Mouse (Mus musculus) lung, embryonic 14.5 days (tissue): Measurements from ENCODE around the gene Pla2g1b. TPM values are rescaled to one million over a fixed set of nuclear protein-coding genes. Genes with fewer than 3 reads are reported as not detected.
"Not testable (repeated sequence)": the region's sequence is repeated elsewhere in the genome, so short reads cannot be mapped to it uniquely, and the experiment has no call there.

Experiments used
- ATAC-seq: fragments of 200-750 bp; cut with Nextera tagmentation; 2 replicates; pipeline ENCODE4 v1.8.0; 2017; ENCODE audit warnings: mild to moderate bottlenecking, moderate TSS enrichment, moderate library complexity; ENCODE audit not compliant: insufficient read depth
- DNase-seq: peaks from one replicate; pipeline ENCODE4 v3.0.0-alpha.2; 2015
- H3K27ac ChIP-seq: fragments of 300-500 bp; sonication (generic); 2 replicates; pipeline ENCODE4 v1.5.1; 2014; ENCODE audit warnings: low read depth, mild to moderate bottlenecking, moderate library complexity
- H3K27me3 ChIP-seq: fragments of 300-500 bp; sonication (generic); 2 replicates; pipeline ENCODE4 v1.6.1; 2014; ENCODE audit warnings: low read length, control low read depth; ENCODE audit not compliant: insufficient read depth
- H3K36me3 ChIP-seq: fragments of 300-500 bp; sonication (generic); 2 replicates; pipeline ENCODE4 v1.6.1; 2014; ENCODE audit warnings: control low read depth; ENCODE audit not compliant: insufficient read depth
- H3K4me1 ChIP-seq: fragments of 300-500 bp; sonication (generic); 2 replicates; pipeline ENCODE4 v1.6.1; 2014; ENCODE audit warnings: antibody characterized with exemption, control low read depth; ENCODE audit not compliant: insufficient read depth
- H3K4me2 ChIP-seq: fragments of 300-500 bp; sonication (generic); 2 replicates; pipeline ENCODE4 v1.6.1; 2014; ENCODE audit warnings: mild to moderate bottlenecking
- H3K4me3 ChIP-seq: fragments of 300-500 bp; sonication (generic); 2 replicates; pipeline ENCODE4 v1.5.1; 2014; ENCODE audit warnings: low read depth, low read length
- H3K9ac ChIP-seq: fragments of 300-500 bp; sonication (generic); 2 replicates; pipeline ENCODE4 v1.6.1; 2014
- H3K9me3 ChIP-seq: fragments of 300-500 bp; sonication (generic); 2 replicates; pipeline ENCODE4 v1.6.1; 2016; ENCODE audit warnings: low read depth, low read length, control low read depth
- CTCF ChIP-seq: IDR thresholded peaks from 2 replicates; pipeline ENCODE4 v1.5.1; 2016; ENCODE audit warnings: antibody characterized with exemption, low read depth
- WGBS: fragments of 180-500 bp; shearing (Covaris S2); extraction: QIAGEN DNeasy Blood & Tissue Kit; methylation state at CpG from one replicate; pipeline ENCODE4 v1.1.7; 2014; 5-methylcytosine and 5-hydroxymethylcytosine counted together
- polyA plus RNA-seq: library from polyadenylated mRNA; unstranded; fragments of >200 nt; fragmentation: Nextera tagmentation; extraction: Ambion mirVana; gene quantifications from 2 replicates; pipeline ENCODE4 v1.2.1, GENCODE M21; 2014

The Pla2g1b gene
- polyA plus RNA-seq, 1 experiment from 2014 or later = 5.6 TPM

GRCm38 (mm10) chr5:115436421-115437124 lies 29.5 kb upstream of the Pla2g1b start:
- Histone ChIP-seq H3K36me3 (peaks cover 42% of the 10 kb centered on the region; the same call in 1 of the 2 replicates), H3K27me3 (no peaks in the 10 kb centered on the region), H3K9me3 (no peaks in the 10 kb centered on the region), H3K4me2 (peak overlapping the region; percentile 75), H3K4me1 (peaks cover 14% of the 10 kb centered on the region), H3K9ac (peak overlapping the region; percentile 71), H3K4me3 (peak overlapping the region; percentile 43), H3K27ac (peak overlapping the region; percentile 91)
- no peak; the same call in 1 of the 2 replicates for TF ChIP-seq CTCF
- under 1% methylated on average over 42 of the region's 43 CpGs for WGBS
- ATAC-seq (peak; percentile 92), DNase-seq (peak; percentile 94)

DNA sequence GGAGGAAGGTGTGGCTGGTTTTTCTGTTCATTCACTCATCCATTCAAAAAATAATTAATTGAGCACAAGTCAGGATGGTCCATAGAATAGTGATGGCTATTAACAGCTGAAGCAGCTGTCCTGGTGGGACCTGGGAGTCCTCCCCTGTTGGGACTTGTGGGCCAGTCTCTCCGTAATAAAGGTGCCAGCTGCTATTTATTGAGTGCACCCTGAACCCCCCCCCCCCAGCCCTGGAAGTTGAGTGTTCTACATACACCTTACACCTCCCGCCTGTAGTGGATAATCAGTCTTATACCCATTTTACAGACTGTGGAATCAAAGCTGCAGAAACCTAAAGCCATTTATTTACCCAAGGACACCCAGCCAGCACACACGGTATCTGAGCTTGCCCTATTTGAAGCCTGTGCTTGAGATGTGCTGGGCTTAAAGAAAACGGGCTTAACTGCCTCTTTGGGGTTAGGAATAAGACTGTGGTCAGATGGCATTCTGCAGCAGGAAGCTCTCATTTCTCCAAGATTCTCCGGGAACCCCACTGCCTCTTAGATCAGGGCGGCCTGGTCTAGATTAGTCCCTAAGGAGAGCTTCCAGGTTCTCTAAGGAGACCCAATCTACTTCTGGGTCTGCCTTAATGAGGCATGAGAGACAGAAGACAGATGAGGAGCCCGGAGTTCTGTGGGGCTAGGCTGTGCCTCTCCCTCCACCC lies 28.7 kb upstream of the Pla2g1b start:
- Histone ChIP-seq H3K4me1 (peaks cover 8% of the 10 kb centered on the region), H3K4me2 (peak overlapping the region; percentile 75; the same call in 1 of the 2 replicates), H3K9ac (peak overlapping the region; percentile 71; the same call in 1 of the 2 replicates), H3K27ac (peak overlapping the region; percentile 91; the same call in 1 of the 2 replicates), H3K4me3 (no peak overlapping the region), H3K36me3 (peaks cover 43% of the 10 kb centered on the region), H3K27me3 (no peaks in the 10 kb centered on the region), H3K9me3 (no peaks in the 10 kb centered on the region)
- ATAC-seq = no peak
- no peak for DNase-seq
- TF ChIP-seq CTCF = no peak
- 59% methylated on average over 7 of the region's 7 CpGs for WGBS

DNA sequence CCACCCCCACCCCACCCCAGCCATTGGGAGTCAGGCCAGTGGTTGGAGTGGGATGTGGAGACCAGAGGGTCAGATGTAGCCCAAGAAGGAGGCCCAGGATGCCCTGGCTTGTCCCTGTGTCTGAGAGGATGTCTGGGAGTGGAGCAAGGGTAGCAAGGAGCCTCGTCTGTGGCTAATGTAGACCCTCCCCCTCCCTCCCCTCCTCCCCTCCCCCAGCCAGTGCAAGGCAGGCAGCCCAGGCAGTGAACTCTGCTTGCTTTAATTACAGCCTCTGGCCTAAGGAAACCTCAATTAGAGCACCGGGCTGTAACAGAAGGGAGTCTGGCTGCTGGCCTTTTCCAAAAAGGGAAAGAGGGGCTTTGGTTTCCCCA lies 28.1 kb upstream of the Pla2g1b start:
- no peak overlapping the region for H3K27ac ChIP-seq
- H3K9ac ChIP-seq = no peak overlapping the region
- no peak overlapping the region for H3K4me2 ChIP-seq
- H3K9me3 ChIP-seq = no peaks in the 10 kb centered on the region
- ATAC-seq (no peak), DNase-seq (no peak)
- no peaks in the 10 kb centered on the region for H3K27me3 ChIP-seq
- peaks cover 8% of the 10 kb centered on the region for H3K4me1 ChIP-seq
- H3K4me3 ChIP-seq = no peak overlapping the region
- H3K36me3 ChIP-seq = peaks cover 44% of the 10 kb centered on the region
- 53% methylated on average over 2 of the region's 2 CpGs for WGBS
- TF ChIP-seq CTCF = no peak

DNA sequence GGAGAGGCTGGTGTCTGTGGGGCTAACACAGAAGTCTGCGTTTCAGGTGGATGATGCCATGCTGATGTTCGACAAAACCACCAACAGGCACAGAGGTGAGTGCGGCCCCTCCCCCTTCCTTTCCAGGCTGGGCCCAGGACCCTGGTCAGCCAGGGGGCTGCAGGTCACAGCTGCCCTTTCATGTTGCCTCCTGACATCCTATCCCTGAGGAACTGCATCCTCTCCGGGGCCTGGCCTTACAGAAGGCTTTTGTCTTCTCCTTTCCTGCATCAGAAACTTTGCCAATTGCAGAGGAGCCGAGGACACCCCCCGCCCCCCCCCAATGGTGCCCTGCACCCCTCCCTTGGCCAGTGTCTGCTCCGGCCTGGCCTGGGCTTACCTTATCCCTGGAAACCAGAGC lies 27.4 kb upstream of the Pla2g1b start:
- H3K4me2 ChIP-seq = no peak overlapping the region
- H3K4me1 ChIP-seq = peaks cover 8% of the 10 kb centered on the region

DNA sequence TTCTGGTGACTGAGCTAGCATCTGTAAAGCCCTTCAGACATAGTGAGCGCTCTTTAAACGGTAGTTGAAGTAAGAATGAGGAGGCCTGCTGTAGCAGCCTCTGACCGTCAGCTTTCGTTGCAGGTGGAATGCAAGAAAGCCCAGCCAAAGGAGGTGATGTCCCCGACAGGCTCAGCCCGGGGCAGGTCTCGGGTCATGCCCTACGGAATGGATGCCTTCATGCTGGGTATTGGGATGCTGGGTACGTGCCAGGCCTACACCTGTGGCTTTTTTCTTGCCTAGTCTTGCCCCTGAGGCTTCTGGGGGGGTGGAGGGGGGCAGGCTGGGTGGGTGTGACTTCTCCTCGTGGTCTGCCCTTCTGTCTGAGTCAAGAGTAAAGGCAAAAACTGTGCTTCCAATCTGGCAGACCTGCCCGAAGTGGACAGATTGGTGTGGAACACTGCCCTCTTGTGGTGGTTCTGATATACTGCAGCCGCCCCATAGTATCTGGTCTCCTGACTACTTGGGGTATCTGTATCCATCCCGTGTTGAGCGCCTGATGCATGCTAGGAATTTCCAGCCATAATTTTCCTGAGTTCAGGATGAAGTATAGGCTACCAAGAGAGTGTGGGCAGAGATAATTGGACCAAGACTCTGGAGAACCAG lies 24.7 kb upstream of the Pla2g1b start:
- peak; percentile 33; the same call in 1 of the 2 replicates for ATAC-seq
- H3K9me3 ChIP-seq = no peaks in the 10 kb centered on the region
- peaks cover 68% of the 10 kb centered on the region for H3K36me3 ChIP-seq
- H3K27ac ChIP-seq = no peak overlapping the region
- no peak overlapping the region for H3K4me2 ChIP-seq
- peak; percentile 94 for TF ChIP-seq CTCF
- H3K27me3 ChIP-seq = no peaks in the 10 kb centered on the region
- no peak overlapping the region for H3K9ac ChIP-seq
- H3K4me3 ChIP-seq = no peak overlapping the region
- DNase-seq = peak; percentile 94
- 0 out of 2 replicates have a peak, but pooled peaks cover 3% of the 10 kb centered on the region for H3K4me1 ChIP-seq
- WGBS = 43% methylated on average over 14 of the region's 14 CpGs

More for the DNA sequence above, 27.4 kb upstream of the Pla2g1b start:
- DNase-seq = no peak
- H3K4me3 ChIP-seq = no peak overlapping the region
- H3K9ac ChIP-seq = no peak overlapping the region
- TF ChIP-seq CTCF = no peak
- H3K9me3 ChIP-seq = no peaks in the 10 kb centered on the region
- no peak for ATAC-seq
- 67% methylated on average over 7 of the region's 7 CpGs for WGBS
- H3K27me3 ChIP-seq = no peaks in the 10 kb centered on the region
- H3K36me3 ChIP-seq = peaks cover 52% of the 10 kb centered on the region
- H3K27ac ChIP-seq = no peak overlapping the region

DNA sequence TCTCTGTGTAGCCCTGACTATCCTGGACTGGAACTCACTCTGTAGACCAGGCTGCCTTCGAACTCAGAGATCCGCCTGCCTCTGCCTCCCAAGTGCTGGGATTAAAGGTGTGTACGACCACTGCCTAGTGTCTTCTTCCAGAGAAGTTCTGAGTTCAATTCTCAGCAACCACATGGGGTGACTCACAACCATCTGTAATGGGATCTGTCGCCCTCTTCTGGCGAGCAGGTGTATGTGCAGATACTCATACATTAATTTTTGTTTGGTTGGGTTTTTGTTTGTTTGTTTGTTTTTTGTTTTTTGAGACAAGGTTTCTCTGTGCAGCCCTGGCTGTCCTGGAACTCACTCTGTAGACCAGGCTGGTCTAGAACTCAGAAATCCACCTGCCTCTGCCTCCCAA lies 23.4 kb upstream of the Pla2g1b start:
- not testable (repeated sequence) for H3K27ac ChIP-seq, H3K9me3 ChIP-seq, H3K27me3 ChIP-seq, H3K4me2 ChIP-seq, ATAC-seq, H3K4me1 ChIP-seq, H3K4me3 ChIP-seq, H3K9ac ChIP-seq, DNase-seq
- 76% methylated on average over 5 of the region's 5 CpGs for WGBS
- peaks cover 81% of the 10 kb centered on the region for H3K36me3 ChIP-seq
- peak; percentile 74 for TF ChIP-seq CTCF

- ATAC-seq = no peak
- H3K9me3 ChIP-seq = no peaks in the 10 kb centered on the region
- no peak overlapping the region for H3K4me3 ChIP-seq
- no peak overlapping the region for H3K27ac ChIP-seq
- no peak for DNase-seq
- no peak overlapping the region for H3K9ac ChIP-seq
- H3K27me3 ChIP-seq = no peaks in the 10 kb centered on the region
- no peak overlapping the region for H3K4me2 ChIP-seq
- WGBS = 89% methylated on average over 11 of the region's 11 CpGs
- H3K36me3 ChIP-seq = peaks cover 82% of the 10 kb centered on the region
- no peaks in the 10 kb centered on the region for H3K4me1 ChIP-seq
- TF ChIP-seq CTCF = no peak
Observed at GRCm38 (mm10) chr5:115444130-115444529, 21.9 kb upstream of the Pla2g1b start.
